Mouse (Mus musculus): ENCODE measurements around the gene Ets2. TPM values are rescaled to one million over a fixed set of nuclear protein-coding genes. Genes with fewer than 3 reads are reported as not detected.

The Ets2 gene
- polyA plus RNA-seq, 1 experiment from 2014 or later, result 110 TPM

DNA sequence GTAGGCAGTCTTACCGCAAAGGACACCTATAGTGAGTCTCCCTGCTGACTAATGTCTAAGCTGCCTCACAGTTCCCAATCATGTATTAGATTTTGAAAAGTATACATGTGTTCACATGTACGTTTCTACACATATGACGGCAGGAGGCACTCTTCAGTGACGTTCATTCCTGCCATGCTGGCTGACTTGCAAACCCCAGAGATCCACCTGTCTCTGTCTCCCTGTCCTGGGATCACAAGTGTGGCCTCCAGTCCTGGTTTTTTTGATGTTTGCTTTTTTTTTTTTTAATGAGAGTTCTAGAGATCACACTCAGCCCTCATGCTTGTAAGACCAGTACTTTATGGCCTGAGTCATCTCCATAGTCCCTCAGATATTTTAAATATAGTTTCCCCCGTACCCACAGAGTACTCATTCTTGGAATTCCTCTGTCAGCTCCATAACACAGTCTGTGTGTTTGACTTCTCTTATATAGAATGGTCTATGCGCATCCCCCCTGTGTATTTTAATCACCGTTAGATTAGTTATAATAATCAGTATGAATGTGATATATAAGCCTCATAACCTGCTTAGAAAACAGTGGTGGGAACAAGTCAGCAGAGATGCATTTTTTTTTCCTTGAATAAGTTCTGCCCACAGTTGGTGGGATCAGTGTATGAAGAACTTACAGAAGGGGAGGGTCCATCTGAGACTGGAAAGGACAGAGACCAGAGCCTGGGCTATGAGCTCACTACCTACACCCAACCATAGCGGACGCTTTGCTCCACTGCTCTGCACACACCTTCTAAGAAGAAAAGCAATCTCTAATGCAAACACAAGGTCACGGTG is 40.3 kb downstream of the Ets2 start:
- Histone ChIP-seq H3K27ac (peak overlapping the region; percentile 54), H3K27me3 (ENCODE audit: low read depth, poor library complexity, severe bottlenecking) (no peaks in the 10 kb centered on the region), H3K4me3 (no peak overlapping the region), H3K9me3 (replicated peaks) (no peaks in the 10 kb centered on the region), H3K4me1 (peaks cover 40% of the 10 kb centered on the region), H3K36me3 (no peaks in the 10 kb centered on the region)
- DNase-seq (ENCODE audit: low spot score), result no peak
- WGBS, result 83% methylated on average over 10 of the region's 10 CpGs

DNA sequence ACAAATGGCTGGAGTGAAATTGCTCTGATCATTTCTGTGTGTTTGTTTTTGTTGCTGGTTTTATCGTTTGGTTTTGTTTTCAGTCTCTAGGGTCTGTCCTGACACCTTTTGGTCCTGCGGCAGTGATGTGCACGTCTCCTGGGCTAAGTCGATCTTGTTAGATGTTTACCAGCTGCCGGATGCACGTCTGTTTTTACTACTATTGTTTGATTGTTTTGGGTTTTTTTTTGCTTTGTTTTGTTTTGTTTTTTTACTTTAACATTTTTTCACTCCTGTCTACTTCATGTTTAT is 40.8 kb downstream of the Ets2 start:
- no peak overlapping the region for H3K4me3 ChIP-seq
- H3K4me1 ChIP-seq, result peaks cover 35% of the 10 kb centered on the region
- H3K27ac ChIP-seq, result peak overlapping the region; percentile 37; the same call in 1 of the 2 replicates
- no peak for DNase-seq (ENCODE audit: low spot score)
- H3K9me3 ChIP-seq (replicated peaks), result no peaks in the 10 kb centered on the region
- no peaks in the 10 kb centered on the region for H3K36me3 ChIP-seq
- WGBS, result 28% methylated on average over 6 of the region's 6 CpGs
- H3K27me3 ChIP-seq (ENCODE audit: low read depth, poor library complexity, severe bottlenecking), result no peaks in the 10 kb centered on the region

- DNase-seq (ENCODE audit: low spot score), result no peak
- 89% methylated on average over 4 of the region's 4 CpGs for WGBS
- H3K4me3 ChIP-seq, result no peak overlapping the region
- H3K9me3 ChIP-seq (replicated peaks), result no peaks in the 10 kb centered on the region
- peaks cover 34% of the 10 kb centered on the region for H3K4me1 ChIP-seq
- H3K27me3 ChIP-seq (ENCODE audit: low read depth, poor library complexity, severe bottlenecking), result no peaks in the 10 kb centered on the region
- no peaks in the 10 kb centered on the region for H3K36me3 ChIP-seq
- H3K27ac ChIP-seq, result no peak overlapping the region
These were observed 41.2 kb downstream of the Ets2 start for GRCm38 (mm10) chr16:95743104-95743503.

DNA sequence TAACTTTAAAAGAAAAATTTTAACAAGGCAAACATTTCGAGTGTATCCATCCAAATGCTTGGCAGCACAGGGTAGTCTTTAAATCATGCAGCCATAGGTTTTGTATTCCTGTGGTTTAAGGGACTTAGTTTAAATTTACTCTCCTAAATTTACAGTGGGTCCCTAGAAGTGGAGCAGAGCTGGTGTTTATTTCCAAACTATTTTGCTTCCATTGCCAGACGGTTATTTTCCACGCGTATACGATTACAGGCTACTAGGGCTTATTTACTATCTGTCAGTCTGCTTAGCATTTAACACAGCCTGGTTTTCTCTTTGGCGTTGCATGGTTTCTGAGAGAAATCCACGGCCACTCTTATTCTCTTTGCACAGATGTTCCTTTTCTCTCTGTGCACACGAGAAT is 42.9 kb downstream of the Ets2 start:
- no peaks in the 10 kb centered on the region for H3K27me3 ChIP-seq (ENCODE audit: low read depth, poor library complexity, severe bottlenecking)
- peaks cover 37% of the 10 kb centered on the region for H3K4me1 ChIP-seq
- H3K9me3 ChIP-seq (replicated peaks), result no peaks in the 10 kb centered on the region
- H3K4me3 ChIP-seq, result no peak overlapping the region
- 81% methylated on average over 8 of the region's 8 CpGs for WGBS
- H3K27ac ChIP-seq, result no peak overlapping the region
- no peaks in the 10 kb centered on the region for H3K36me3 ChIP-seq
- no peak for DNase-seq (ENCODE audit: low spot score)

GRCm38 (mm10) chr16:95745685-95746084 is 43.8 kb downstream of the Ets2 start:
- WGBS, result 85% methylated on average over 3 of the region's 3 CpGs
- no peaks in the 10 kb centered on the region for H3K27me3 ChIP-seq (ENCODE audit: low read depth, poor library complexity, severe bottlenecking)
- no peaks in the 10 kb centered on the region for H3K36me3 ChIP-seq
- H3K27ac ChIP-seq, result no peak overlapping the region
- H3K4me1 ChIP-seq, result peaks cover 37% of the 10 kb centered on the region
- H3K4me3 ChIP-seq, result no peak overlapping the region
- DNase-seq (ENCODE audit: low spot score), result no peak
- H3K9me3 ChIP-seq (replicated peaks), result no peaks in the 10 kb centered on the region

DNA sequence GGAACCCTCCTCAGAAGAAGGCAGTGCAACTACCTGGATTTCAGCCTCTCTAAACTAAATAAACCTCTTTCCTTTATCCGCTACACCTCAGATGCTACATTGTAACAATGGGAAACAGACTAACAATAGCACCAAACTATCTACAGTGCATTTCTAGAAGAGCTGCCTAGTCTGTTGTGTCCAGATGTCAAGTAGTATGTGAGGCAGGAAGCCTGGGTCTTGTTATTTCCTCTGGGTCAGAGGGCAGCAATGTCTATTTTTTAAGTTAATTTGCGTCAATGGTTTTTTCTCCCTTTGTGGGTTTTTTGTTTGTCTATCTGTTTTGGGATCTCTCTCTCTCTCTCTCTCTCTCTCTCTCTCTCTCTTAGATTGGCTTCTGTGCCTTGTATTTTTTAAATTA is 44.7 kb downstream of the Ets2 start:
- no peaks in the 10 kb centered on the region for H3K27me3 ChIP-seq (ENCODE audit: low read depth, poor library complexity, severe bottlenecking)
- no peaks in the 10 kb centered on the region for H3K9me3 ChIP-seq (replicated peaks)
- 79% methylated on average over 2 of the region's 2 CpGs for WGBS
- DNase-seq (ENCODE audit: low spot score), result no peak
- no peaks in the 10 kb centered on the region for H3K36me3 ChIP-seq
- no peak overlapping the region for H3K4me3 ChIP-seq
- H3K4me1 ChIP-seq, result peaks cover 28% of the 10 kb centered on the region
- H3K27ac ChIP-seq, result 0 out of 2 replicates have a peak overlapping the region, but pooled peaks have one; percentile 9

DNA sequence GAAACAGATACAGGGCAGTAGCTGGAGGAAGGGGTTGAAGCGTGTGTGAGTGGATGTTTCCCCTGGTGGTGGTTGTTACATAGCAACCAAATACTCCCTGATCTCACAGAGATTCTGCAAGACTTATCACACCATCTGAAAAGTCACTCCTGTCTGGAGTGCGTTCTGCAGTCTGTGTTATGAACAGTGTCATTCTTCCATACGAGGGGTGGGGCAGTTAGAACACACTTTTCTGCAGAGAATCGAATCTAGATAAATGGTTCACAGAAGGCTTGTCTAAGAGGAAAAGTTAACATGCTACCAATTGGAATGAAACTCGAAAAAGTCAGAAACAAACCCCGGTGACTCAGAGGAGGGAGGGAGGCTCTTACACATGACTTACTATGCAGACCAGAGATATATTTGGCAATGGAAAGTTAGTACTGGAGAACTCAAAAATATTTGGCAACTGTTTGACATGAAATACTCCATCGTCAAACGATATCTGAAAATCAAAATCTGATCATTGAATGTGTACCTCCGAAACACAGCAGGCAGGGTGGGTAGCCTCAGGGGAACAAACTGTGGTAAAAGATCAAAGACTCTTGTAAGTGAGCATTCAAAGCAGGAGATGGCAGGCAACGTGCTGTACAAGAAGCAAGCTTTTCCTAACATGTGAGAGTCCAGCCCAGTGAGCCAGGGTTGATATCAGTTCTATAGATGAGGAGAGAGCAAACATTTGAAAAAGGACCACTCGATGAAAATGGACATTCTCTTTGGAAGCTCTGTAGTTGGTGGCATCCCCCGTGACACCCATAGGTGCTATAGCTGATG is 47.6 kb downstream of the Ets2 start:
- Histone ChIP-seq H3K4me1 (peaks cover 19% of the 10 kb centered on the region; the same call in 1 of the 2 replicates), H3K27me3 (ENCODE audit: low read depth, poor library complexity, severe bottlenecking) (no peaks in the 10 kb centered on the region), H3K9me3 (replicated peaks) (no peaks in the 10 kb centered on the region), H3K4me3 (no peak overlapping the region), H3K36me3 (no peaks in the 10 kb centered on the region), H3K27ac (peak overlapping the region; percentile 20; the same call in 1 of the 2 replicates)
- no peak for DNase-seq (ENCODE audit: low spot score)
- WGBS, result 83% methylated on average over 12 of the region's 12 CpGs

DNA sequence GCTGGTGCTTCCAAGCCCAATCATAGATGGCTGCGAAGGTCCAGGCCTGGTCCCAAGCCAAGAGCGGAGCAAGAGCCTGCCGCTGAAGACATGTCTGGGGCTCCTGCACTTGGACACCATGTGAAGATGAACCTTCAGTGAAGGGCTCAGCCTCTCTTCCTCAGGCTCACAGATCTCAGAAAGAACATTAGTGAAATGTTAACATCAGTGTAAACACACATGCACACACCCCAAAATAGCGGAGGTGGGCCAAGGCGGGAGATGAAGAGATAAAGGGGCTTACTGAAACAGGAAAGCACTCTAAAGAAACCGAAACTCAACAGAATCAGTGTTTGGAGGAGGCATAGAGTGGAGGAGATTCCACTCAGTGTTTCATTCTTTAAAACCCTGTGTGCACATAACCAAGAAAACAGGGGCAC is 48.3 kb downstream of the Ets2 start:
- no peak for DNase-seq (ENCODE audit: low spot score)
- H3K27ac ChIP-seq, result 0 out of 2 replicates have a peak overlapping the region, but pooled peaks have one; percentile 31
- WGBS, result 93% methylated on average over 6 of the region's 6 CpGs
- no peaks in the 10 kb centered on the region for H3K36me3 ChIP-seq
- H3K9me3 ChIP-seq (replicated peaks), result no peaks in the 10 kb centered on the region
- no peaks in the 10 kb centered on the region for H3K27me3 ChIP-seq (ENCODE audit: low read depth, poor library complexity, severe bottlenecking)
- no peak overlapping the region for H3K4me3 ChIP-seq
- peaks cover 24% of the 10 kb centered on the region for H3K4me1 ChIP-seq

- WGBS, result 88% methylated on average over 9 of the region's 9 CpGs
- Histone ChIP-seq H3K36me3 (no peaks in the 10 kb centered on the region), H3K4me1 (peaks cover 32% of the 10 kb centered on the region), H3K27ac (no peak overlapping the region), H3K27me3 (ENCODE audit: low read depth, poor library complexity, severe bottlenecking) (no peaks in the 10 kb centered on the region), H3K4me3 (no peak overlapping the region), H3K9me3 (replicated peaks) (no peaks in the 10 kb centered on the region)
- no peak for DNase-seq (ENCODE audit: low spot score)
These were observed 50.6 kb downstream of the Ets2 start for GRCm38 (mm10) chr16:95752502-95752901.

GRCm38 (mm10) chr16:95753295-95753694 is 51.4 kb downstream of the Ets2 start:
- Histone ChIP-seq H3K4me3 (no peak overlapping the region), H3K9me3 (replicated peaks) (no peaks in the 10 kb centered on the region), H3K27ac (no peak overlapping the region), H3K4me1 (peaks cover 32% of the 10 kb centered on the region), H3K36me3 (no peaks in the 10 kb centered on the region), H3K27me3 (ENCODE audit: low read depth, poor library complexity, severe bottlenecking) (no peaks in the 10 kb centered on the region)
- no peak for DNase-seq (ENCODE audit: low spot score)
- WGBS, result 70% methylated on average over 7 of the region's 7 CpGs

- H3K27me3 ChIP-seq (ENCODE audit: low read depth, poor library complexity, severe bottlenecking), result no peaks in the 10 kb centered on the region
- no peak overlapping the region for H3K27ac ChIP-seq
- WGBS, result 89% methylated on average over 8 of the region's 8 CpGs
- no peaks in the 10 kb centered on the region for H3K36me3 ChIP-seq
- no peak overlapping the region for H3K4me3 ChIP-seq
- H3K9me3 ChIP-seq (replicated peaks), result no peaks in the 10 kb centered on the region
- peaks cover 19% of the 10 kb centered on the region for H3K4me1 ChIP-seq
- no peak for DNase-seq (ENCODE audit: low spot score)
These were observed 57.5 kb downstream of the Ets2 start for GRCm38 (mm10) chr16:95759151-95759987.

DNA sequence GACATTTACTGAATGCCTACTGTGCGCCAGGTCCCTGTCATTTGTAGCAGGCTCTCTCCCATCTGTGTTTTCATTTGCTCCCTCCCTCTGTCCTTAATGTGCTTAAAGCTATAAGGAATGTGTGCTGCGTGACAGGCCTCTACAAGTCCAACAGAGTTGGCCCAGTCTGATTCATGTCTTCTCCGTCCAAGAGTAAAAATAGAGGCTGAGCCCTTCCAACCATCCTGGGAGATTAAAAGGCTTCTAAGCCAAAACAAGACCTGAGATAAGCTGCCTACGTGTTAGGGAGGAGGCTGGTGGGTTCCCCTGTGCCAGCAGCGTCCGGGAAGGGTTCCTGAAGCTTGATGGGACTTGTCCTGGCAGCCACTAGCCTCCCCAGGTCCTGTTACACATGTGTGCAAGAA is 58.1 kb downstream of the Ets2 start:
- Histone ChIP-seq H3K9me3 (replicated peaks) (no peaks in the 10 kb centered on the region), H3K27ac (0 out of 2 replicates have a peak overlapping the region, but pooled peaks have one; percentile 14), H3K4me1 (peaks cover 16% of the 10 kb centered on the region), H3K4me3 (no peak overlapping the region), H3K27me3 (ENCODE audit: low read depth, poor library complexity, severe bottlenecking) (no peaks in the 10 kb centered on the region), H3K36me3 (no peaks in the 10 kb centered on the region)
- WGBS, result 74% methylated on average over 6 of the region's 6 CpGs
- no peak for DNase-seq (ENCODE audit: low spot score)

All from limb, embryonic 10.5 days (tissue).